Mouse (Mus musculus) MEL (cell line): Measurements from ENCODE around the gene Ccdc96. TPM values are rescaled to one million over a fixed set of nuclear protein-coding genes. Genes with fewer than 3 reads are reported as not detected.
A peak's percentile ranks its signal among the peaks of the same experiment; 100 is the strongest.

Source experiments
- DNase-seq: peaks from one replicate; pipeline ENCODE4 v3.0.0; 2011; ENCODE audit warnings: low read depth, low spot score
- H3K27ac ChIP-seq: 2 replicates; pipeline ENCODE4 v1.5.1; 2012; ENCODE audit warnings: low read depth, mild to moderate bottlenecking, control low read depth, low read length, moderate library complexity; ENCODE audit not compliant: control insufficient read depth
- H3K27me3 ChIP-seq, 2 experiments: fragments of 150-350 bp in 1 of 2; sonication (generic) in 1 of 2; 2 replicates each; pipeline ENCODE4 v1.6.1; 2012; ENCODE audit warnings: low read length in 2 of 2, mild to moderate bottlenecking in 2 of 2, improper control_type of control experiment in 1 of 2, moderate library complexity in 1 of 2; ENCODE audit not compliant: insufficient read depth in 2 of 2, control insufficient read depth in 1 of 2
- H3K36me3 ChIP-seq, 2 experiments: 2 replicates each; pipeline ENCODE4 v1.6.1; 2012 to 2014; ENCODE audit warnings: low read length in 2 of 2, improper control_type of control experiment in 1 of 2, inconsistent platforms in 1 of 2, mild to moderate bottlenecking in 1 of 2; ENCODE audit not compliant: insufficient read depth in 2 of 2, control insufficient read depth in 1 of 2
- H3K4me1 ChIP-seq, 2 experiments: fragments of 150-350 bp in 1 of 2; sonication (generic) in 1 of 2; 2 replicates each; pipeline ENCODE4 v1.6.1; 2012; ENCODE audit warnings: low read length in 2 of 2, improper control_type of control experiment in 1 of 2, mild to moderate bottlenecking in 1 of 2; ENCODE audit not compliant: insufficient read depth in 2 of 2, control insufficient read depth in 1 of 2
- H3K4me3 ChIP-seq, 2 experiments: fragments of 150-350 bp in 1 of 2; sonication (generic) in 1 of 2; 2 replicates each; pipeline ENCODE4 v1.5.1; 2012; ENCODE audit warnings: low read depth in 2 of 2, low read length in 2 of 2, mild to moderate bottlenecking in 2 of 2, moderate library complexity in 2 of 2, control low read depth in 1 of 2, improper control_type of control experiment in 1 of 2; ENCODE audit not compliant: control insufficient read depth in 1 of 2, insufficient read depth in 1 of 2
- H3K79me2 ChIP-seq: 2 replicates; pipeline ENCODE4 v1.6.1; 2012; ENCODE audit warnings: mild to moderate bottlenecking, low read length, moderate library complexity; ENCODE audit not compliant: control insufficient read depth, poor library complexity, insufficient read depth
- H3K9ac ChIP-seq: 2 replicates; pipeline ENCODE4 v1.6.1; 2012; ENCODE audit warnings: low read depth, mild to moderate bottlenecking, control low read depth, low read length, moderate library complexity; ENCODE audit not compliant: control insufficient read depth, poor library complexity, severe bottlenecking
- H3K9me3 ChIP-seq: fragments of 150-350 bp; sonication (generic); replicated peaks from 2 replicates; pipeline ENCODE4 v1.6.1; 2012; ENCODE audit warnings: mild to moderate bottlenecking, low read length, improper control_type of control experiment, moderate library complexity; ENCODE audit not compliant: insufficient read depth
- CTCF ChIP-seq, 3 experiments: IDR thresholded peaks in 2 of 3; conservative IDR thresholded peaks in 1 of 3; 2 replicates each; pipeline ENCODE4 v1.5.1; 2011 to 2012; ENCODE audit warnings: low read length in 3 of 3, low read depth in 2 of 3, mild to moderate bottlenecking in 2 of 3, improper control_type of control experiment in 1 of 3, inconsistent platforms in 1 of 3, mixed read lengths in 1 of 3, moderate library complexity in 1 of 3; ENCODE audit not compliant: control insufficient read depth in 1 of 3, insufficient read depth in 1 of 3, poor library complexity in 1 of 3, severe bottlenecking in 1 of 3
- E2F4 ChIP-seq: IDR thresholded peaks from 2 replicates; pipeline ENCODE4 v1.6.1; 2011; ENCODE audit warnings: low read depth, low read length, improper control_type of control experiment, borderline replicate concordance
- ELF1 ChIP-seq: IDR thresholded peaks from 2 replicates; pipeline ENCODE4 v1.6.1; 2014; ENCODE audit warnings: low read depth, mild to moderate bottlenecking, inconsistent platforms, low read length, improper control_type of control experiment, moderate library complexity
- EP300 ChIP-seq, 2 experiments: IDR thresholded peaks; 2 replicates each; pipeline ENCODE4 v1.6.1; 2011; ENCODE audit warnings: improper control_type of control experiment in 2 of 2, low read length in 2 of 2, low read depth in 1 of 2, mild to moderate bottlenecking in 1 of 2
- ETS1 ChIP-seq: IDR thresholded peaks from 2 replicates; pipeline ENCODE4 v1.6.1; 2012; ENCODE audit warnings: low read depth, mild to moderate bottlenecking, inconsistent platforms, low read length, improper control_type of control experiment, moderate library complexity
- HCFC1 ChIP-seq: IDR thresholded peaks from 2 replicates; pipeline ENCODE4 v1.6.1; 2012; ENCODE audit warnings: low read depth, mild to moderate bottlenecking, inconsistent platforms, low read length, improper control_type of control experiment, moderate library complexity
- MAX ChIP-seq: IDR thresholded peaks from 2 replicates; pipeline ENCODE4 v1.6.1; 2011; ENCODE audit warnings: low read length, improper control_type of control experiment
- MAZ ChIP-seq: IDR thresholded peaks from 2 replicates; pipeline ENCODE4 v1.6.1; 2012; ENCODE audit warnings: low read depth, mild to moderate bottlenecking, inconsistent platforms, low read length, improper control_type of control experiment
- MEF2A ChIP-seq: IDR thresholded peaks from 2 replicates; pipeline ENCODE4 v1.6.1; 2014; ENCODE audit warnings: low read depth, mild to moderate bottlenecking, inconsistent platforms, low read length, improper control_type of control experiment; ENCODE audit not compliant: poor library complexity, insufficient replicate concordance, severe bottlenecking; ENCODE audit errors: extremely low read depth
- MXI1 ChIP-seq: IDR thresholded peaks from 2 replicates; pipeline ENCODE4 v1.6.1; 2011; ENCODE audit warnings: mild to moderate bottlenecking, low read depth, low read length, improper control_type of control experiment
- MYB ChIP-seq: IDR thresholded peaks from 2 replicates; pipeline ENCODE4 v1.6.1; 2011; ENCODE audit warnings: mild to moderate bottlenecking, low read depth, low read length, improper control_type of control experiment
- MYC ChIP-seq: IDR thresholded peaks from 2 replicates; pipeline ENCODE4 v1.6.1; 2011; ENCODE audit warnings: low read depth, mild to moderate bottlenecking, low read length, improper control_type of control experiment, moderate library complexity
- NELFE ChIP-seq: IDR thresholded peaks from 2 replicates; pipeline ENCODE4 v1.6.1; 2011; ENCODE audit warnings: low read depth, low read length, improper control_type of control experiment
- NRF1 ChIP-seq: IDR thresholded peaks from 2 replicates; pipeline ENCODE4 v1.6.1; 2014; ENCODE audit warnings: low read depth, mild to moderate bottlenecking, inconsistent platforms, low read length, improper control_type of control experiment, moderate library complexity; ENCODE audit not compliant: poor library complexity, insufficient read depth, severe bottlenecking
- POLR2AphosphoS2 ChIP-seq: IDR thresholded peaks from 2 replicates; pipeline ENCODE4 v1.6.1; 2011; ENCODE audit warnings: low read length, improper control_type of control experiment
- RAD21 ChIP-seq: IDR thresholded peaks from 2 replicates; pipeline ENCODE4 v1.6.1; 2011; ENCODE audit warnings: mild to moderate bottlenecking, low read depth, low read length, improper control_type of control experiment
- SIN3A ChIP-seq: IDR thresholded peaks from 2 replicates; pipeline ENCODE4 v1.6.1; 2012; ENCODE audit warnings: low read length, improper control_type of control experiment, inconsistent platforms
- SMC3 ChIP-seq: IDR thresholded peaks from 2 replicates; pipeline ENCODE4 v1.6.1; 2011; ENCODE audit warnings: low read depth, low read length, improper control_type of control experiment
- TAL1 ChIP-seq: IDR thresholded peaks from 2 replicates; pipeline ENCODE4 v1.6.1; 2012; ENCODE audit warnings: mild to moderate bottlenecking, inconsistent platforms, low read length, moderate library complexity, mixed read lengths
- TBP ChIP-seq: IDR thresholded peaks from 2 replicates; pipeline ENCODE4 v1.8.0; 2011; ENCODE audit warnings: low read depth, low read length, improper control_type of control experiment
- UBTF ChIP-seq: IDR thresholded peaks from 2 replicates; pipeline ENCODE4 v1.6.1; 2012; ENCODE audit warnings: low read depth, mild to moderate bottlenecking, inconsistent platforms, low read length, improper control_type of control experiment, moderate library complexity, borderline replicate concordance; ENCODE audit not compliant: insufficient read depth
- ZC3H11A ChIP-seq: IDR thresholded peaks from 2 replicates; pipeline ENCODE4 v1.6.1; 2012; ENCODE audit warnings: low read depth, mild to moderate bottlenecking, inconsistent platforms, low read length, improper control_type of control experiment
- ZKSCAN1 ChIP-seq: IDR thresholded peaks from 2 replicates; pipeline ENCODE4 v1.6.1; 2012; ENCODE audit warnings: low read depth, mild to moderate bottlenecking, inconsistent platforms, low read length, improper control_type of control experiment, moderate library complexity
- ZMIZ1 ChIP-seq: IDR thresholded peaks from 2 replicates; pipeline ENCODE4 v1.6.1; 2012; ENCODE audit warnings: low read depth, mild to moderate bottlenecking, inconsistent platforms, low read length, improper control_type of control experiment, moderate library complexity
- ZNF384 ChIP-seq: IDR thresholded peaks from 2 replicates; pipeline ENCODE4 v1.6.1; 2012; ENCODE audit warnings: low read depth, mild to moderate bottlenecking, inconsistent platforms, low read length, improper control_type of control experiment
- polyA plus RNA-seq, 2 experiments: library from polyadenylated mRNA; stranded (reverse) in 1 of 2; unstranded in 1 of 2; fragments of >175 nt in 1 of 2; fragments of >200 nt in 1 of 2; gene quantifications; 2 replicates each; pipeline versions ENCODE4 v1.2.1 to v1.2.4; 2012; ENCODE audit warnings: low replicate concordance in 2 of 2, low read depth in 1 of 2; ENCODE audit not compliant: insufficient read length in 2 of 2, insufficient read depth in 1 of 2, missing spikeins in 1 of 2
- total RNA-seq: library from RNA; depleted of rRNA; stranded (reverse); fragments of 300-350 nt; gene quantifications from 2 replicates; pipeline ENCODE4 v1.2.3, GENCODE M21; 2012

The Ccdc96 gene
- total and polyA plus RNA-seq, 3 experiments = 0.31 to 0.64 TPM; not detected in 1

- no peak for DNase-seq
- Histone ChIP-seq H3K27ac (no peak overlapping the region), H3K9ac (no peak overlapping the region), H3K4me1 (peaks cover 2 to 15% of the 10 kb centered on the region in 2 experiments; a peak in 3 of 4 replicates), H3K79me2 (peaks cover 12% of the 10 kb centered on the region), H3K4me3 (no peak overlapping the region), H3K36me3 (peaks cover 0 to 7% of the 10 kb centered on the region in 2 experiments; a peak in 2 of 4 replicates), H3K27me3 (no peaks in the 10 kb centered on the region), H3K9me3 (no peaks in the 10 kb centered on the region)
- no peak for TF ChIP-seq ETS1
- no peak for TF ChIP-seq MEF2A
- TF ChIP-seq ELF1 = no peak
- TF ChIP-seq UBTF = no peak
- TF ChIP-seq MXI1 = no peak
- TF ChIP-seq TAL1 = no peak
- no peak for TF ChIP-seq MYC
- TF ChIP-seq ZMIZ1 = no peak
- TF ChIP-seq MAX = no peak
- TF ChIP-seq HCFC1 = no peak
- no peak for TF ChIP-seq CTCF (IDR thresholded peaks at IDR 0.05 in 2 of 3, conservative IDR thresholded peaks at IDR 0.05 in 1 of 3; ENCODE audit: control insufficient read depth in 1 of 3, insufficient read depth in 1 of 3, low read depth in 2 of 3, low read length in 3 of 3, poor library complexity in 1 of 3, severe bottlenecking in 1 of 3)
- no peak for TF ChIP-seq POLR2AphosphoS2
- TF ChIP-seq NRF1 = no peak
- TF ChIP-seq ZKSCAN1 = no peak
- no peak for TF ChIP-seq E2F4
These were observed 23.2 kb upstream of the Ccdc96 start for GRCm38 (mm10) chr5:36461231-36461630.

- Histone ChIP-seq H3K79me2 (peaks cover 24% of the 10 kb centered on the region), H3K27ac (no peak overlapping the region), H3K4me3 (no peak overlapping the region), H3K9ac (no peak overlapping the region), H3K27me3 (no peaks in the 10 kb centered on the region), H3K4me1 (peaks cover 2 to 15% of the 10 kb centered on the region in 2 experiments; a peak in 3 of 4 replicates), H3K36me3 (peaks cover 0 to 14% of the 10 kb centered on the region in 2 experiments; a peak in 2 of 4 replicates), H3K9me3 (no peaks in the 10 kb centered on the region)
- DNase-seq = peak; percentile 87
- TF ChIP-seq EP300 (IDR thresholded peaks at IDR 0.05; ENCODE audit: low read depth in 1 of 2, low read length in 2 of 2) = no peak
- no peak for TF ChIP-seq ETS1
- peak; percentile 58 for TF ChIP-seq ZNF384
- peak; percentile 95 for TF ChIP-seq ZC3H11A
- TF ChIP-seq MYB = no peak
- peak; percentile 71 for TF ChIP-seq SIN3A
- peak; percentile 98 to 99 (median 99) for TF ChIP-seq CTCF (IDR thresholded peaks at IDR 0.05 in 2 of 3, conservative IDR thresholded peaks at IDR 0.05 in 1 of 3; ENCODE audit: control insufficient read depth in 1 of 3, insufficient read depth in 1 of 3, low read depth in 2 of 3, low read length in 3 of 3, poor library complexity in 1 of 3, severe bottlenecking in 1 of 3)
- TF ChIP-seq RAD21 = peak; percentile 96
- no peak for TF ChIP-seq MXI1
- 0 out of 2 replicates have a peak, but pooled peaks have one; percentile 21 for TF ChIP-seq MYC
- TF ChIP-seq NELFE = no peak
- peak; percentile 99 for TF ChIP-seq SMC3
- TF ChIP-seq MAZ = peak; percentile 92; the same call in 1 of the 2 replicates
- TF ChIP-seq TBP = no peak
- no peak for TF ChIP-seq NRF1
These were observed 21.6 kb upstream of the Ccdc96 start for GRCm38 (mm10) chr5:36462810-36463209.
